Mouse (Mus musculus): ENCODE measurements at regions not wholly inside any gene's neighbourhood (a gene's known extent, or its start where the extent isn't known, plus 50 kb on each side); places are given as distances from the start of the nearest gene placed in this dataset.

DNA sequence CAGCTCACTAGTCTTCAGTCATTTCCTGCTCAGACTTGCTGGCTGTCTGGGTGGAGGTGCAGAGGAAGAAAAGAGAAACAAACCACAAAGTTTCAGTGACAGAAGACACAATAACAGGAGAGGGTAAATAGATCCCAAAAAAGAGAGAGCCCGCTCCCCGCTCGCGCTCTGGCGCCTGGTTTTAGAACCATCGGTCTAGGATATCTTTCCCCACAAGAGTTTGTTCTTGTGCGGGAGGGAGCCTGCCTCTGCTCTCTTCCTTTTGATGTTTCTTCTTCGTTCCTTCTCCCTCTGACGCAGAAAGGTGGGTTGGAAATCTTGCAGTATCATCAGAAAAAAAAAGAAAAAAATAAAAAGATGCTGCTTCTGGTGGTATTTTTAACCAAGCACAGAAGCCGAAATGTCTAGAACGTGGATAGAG lies 71.3 kb upstream of the Zfp217 start:
- TF ChIP-seq CTCF (IDR thresholded peaks at IDR 0.05; ENCODE audit: low read depth, low read length) (no peak), POLR2A (IDR thresholded peaks at IDR 0.05; ENCODE audit: extremely low read depth, insufficient read depth, low read length) (no peak)

Measured in liver, adult 2 months (tissue).